Mouse (Mus musculus) stomach, embryonic 16.5 days (tissue): ENCODE results near the gene Gm10260. TPM values are rescaled to one million over a fixed set of nuclear protein-coding genes. Genes with fewer than 3 reads are reported as not detected.

ENCODE experiments used
- ATAC-seq: fragments of 200-750 bp; cut with Nextera tagmentation; 2 replicates; pipeline ENCODE4 v1.8.0; 2017; ENCODE audit warnings: moderate number of reproducible peaks, moderate TSS enrichment; ENCODE audit not compliant: insufficient read depth, low FRiP score
- H3K27ac ChIP-seq: fragments of 300-500 bp; sonication (generic); 2 replicates; pipeline ENCODE4 v1.5.1; 2014; ENCODE audit warnings: low read length
- H3K27me3 ChIP-seq: fragments of 300-500 bp; sonication (generic); 2 replicates; pipeline ENCODE4 v1.6.1; 2014; ENCODE audit warnings: low read length, control low read depth, mixed read lengths; ENCODE audit not compliant: control insufficient read depth, insufficient read depth
- H3K36me3 ChIP-seq: fragments of 300-500 bp; sonication (generic); 2 replicates; pipeline ENCODE4 v1.6.1; 2014; ENCODE audit warnings: low read length; ENCODE audit not compliant: control insufficient read depth, insufficient read depth
- H3K4me1 ChIP-seq: fragments of 300-500 bp; sonication (generic); 2 replicates; pipeline ENCODE4 v1.6.1; 2014; ENCODE audit warnings: low read length, control low read depth, mixed read lengths; ENCODE audit not compliant: control insufficient read depth, insufficient read depth
- H3K4me2 ChIP-seq: fragments of 300-500 bp; sonication (generic); 2 replicates; pipeline ENCODE4 v1.6.1; 2014; ENCODE audit warnings: low read depth, low read length, mixed read lengths
- H3K4me3 ChIP-seq: fragments of 300-500 bp; sonication (generic); replicated peaks from 2 replicates; pipeline ENCODE4 v1.5.1; 2014; ENCODE audit warnings: mild to moderate bottlenecking, low read length
- H3K9ac ChIP-seq: fragments of 300-500 bp; sonication (generic); 2 replicates; pipeline ENCODE4 v1.6.1; 2014; ENCODE audit warnings: low read length
- H3K9me3 ChIP-seq: fragments of 300-500 bp; sonication (generic); replicated peaks from 2 replicates; pipeline ENCODE4 v1.6.1; 2016; ENCODE audit warnings: low read length, control low read depth; ENCODE audit not compliant: control insufficient read depth
- WGBS: fragments of 180-500 bp; shearing (Covaris S2); extraction: QIAGEN DNeasy Blood & Tissue Kit; methylation state at CpG from one replicate; pipeline ENCODE4 v1.1.7; 2014; 5-methylcytosine and 5-hydroxymethylcytosine counted together
- polyA plus RNA-seq: library from polyadenylated mRNA; unstranded; fragments of >200 nt; fragmentation: Nextera tagmentation; extraction: Ambion mirVana; gene quantifications from 2 replicates; pipeline ENCODE4 v1.2.1, GENCODE M21; 2015

Gm10260 gene
- 10.1 and 24.0 TPM in 2 replicates for polyA plus RNA-seq

- WGBS: 97% methylated on average over 10 of the region's 11 CpGs
- no peak for ATAC-seq
Observed at GRCm38 (mm10) chr13:97760532-97760931, at the start of gene Gm10260. Gene Gm10260, minus strand, starts transcription at chr13:97760632.

GRCm38 (mm10) chr13:97809828-97810227, 49.4 kb upstream of the Gm10260 start:
- H3K9ac ChIP-seq: no peak overlapping the region
- no peak for ATAC-seq
- H3K9me3 ChIP-seq: no peaks in the 10 kb centered on the region
- H3K4me1 ChIP-seq: no peaks in the 10 kb centered on the region
- WGBS: 72% methylated on average over 4 of the region's 4 CpGs
- H3K4me3 ChIP-seq: no peak overlapping the region
- H3K36me3 ChIP-seq: no peaks in the 10 kb centered on the region
- H3K27me3 ChIP-seq: no peaks in the 10 kb centered on the region
- no peak overlapping the region for H3K4me2 ChIP-seq
- no peak overlapping the region for H3K27ac ChIP-seq

More at GRCm38 (mm10) chr13:97760532-97760931, at the start of gene Gm10260:
- no peaks in the 10 kb centered on the region for H3K36me3 ChIP-seq
- no peak within 1 kb of the TSS for H3K9ac ChIP-seq
- H3K27me3 ChIP-seq: no peaks in the 10 kb centered on the region
- H3K4me2 ChIP-seq: no peak within 1 kb of the TSS
- H3K27ac ChIP-seq: no peak within 1 kb of the TSS
- H3K9me3 ChIP-seq: no peaks in the 10 kb centered on the region
- no peak within 1 kb of the TSS for H3K4me3 ChIP-seq
- H3K4me1 ChIP-seq: peaks cover 4% of the 10 kb centered on the region; the same call in 1 of the 2 replicates

GRCm38 (mm10) chr13:97805907-97806306, 45.5 kb upstream of the Gm10260 start:
- no peaks in the 10 kb centered on the region for H3K27me3 ChIP-seq
- H3K4me1 ChIP-seq: no peaks in the 10 kb centered on the region
- no peaks in the 10 kb centered on the region for H3K36me3 ChIP-seq
- no peak overlapping the region for H3K4me3 ChIP-seq
- ATAC-seq: no peak
- WGBS: 86% methylated on average over 9 of the region's 9 CpGs
- H3K4me2 ChIP-seq: no peak overlapping the region
- no peak overlapping the region for H3K27ac ChIP-seq
- no peak overlapping the region for H3K9ac ChIP-seq
- no peaks in the 10 kb centered on the region for H3K9me3 ChIP-seq

- WGBS: 59% methylated on average over 4 of the region's 4 CpGs
- Histone ChIP-seq H3K9me3 (no peaks in the 10 kb centered on the region), H3K4me2 (no peak overlapping the region), H3K9ac (no peak overlapping the region), H3K4me3 (no peak overlapping the region), H3K4me1 (no peaks in the 10 kb centered on the region), H3K36me3 (no peaks in the 10 kb centered on the region), H3K27ac (no peak overlapping the region), H3K27me3 (no peaks in the 10 kb centered on the region)
- ATAC-seq: no peak
Observed at GRCm38 (mm10) chr13:97802386-97802785, 42.0 kb upstream of the Gm10260 start.

- Histone ChIP-seq H3K4me3 (no peak overlapping the region), H3K4me1 (no peaks in the 10 kb centered on the region), H3K36me3 (no peaks in the 10 kb centered on the region), H3K4me2 (no peak overlapping the region), H3K9ac (no peak overlapping the region), H3K9me3 (no peaks in the 10 kb centered on the region), H3K27me3 (no peaks in the 10 kb centered on the region), H3K27ac (no peak overlapping the region)
- ATAC-seq: no peak
- WGBS: 66% methylated on average over 5 of the region's 5 CpGs
Observed at GRCm38 (mm10) chr13:97797462-97797861, 37.0 kb upstream of the Gm10260 start.

GRCm38 (mm10) chr13:97794780-97795179, 34.3 kb upstream of the Gm10260 start:
- no peak overlapping the region for H3K27ac ChIP-seq
- ATAC-seq: no peak
- WGBS: 48% methylated on average over 1 of the region's 1 CpGs
- no peaks in the 10 kb centered on the region for H3K9me3 ChIP-seq
- H3K4me2 ChIP-seq: no peak overlapping the region
- no peak overlapping the region for H3K4me3 ChIP-seq
- no peak overlapping the region for H3K9ac ChIP-seq
- no peaks in the 10 kb centered on the region for H3K36me3 ChIP-seq
- H3K27me3 ChIP-seq: no peaks in the 10 kb centered on the region
- no peaks in the 10 kb centered on the region for H3K4me1 ChIP-seq

GRCm38 (mm10) chr13:97793932-97794331, 33.5 kb upstream of the Gm10260 start:
- Histone ChIP-seq H3K36me3 (no peaks in the 10 kb centered on the region), H3K9ac (no peak overlapping the region), H3K4me3 (no peak overlapping the region), H3K27ac (no peak overlapping the region), H3K27me3 (no peaks in the 10 kb centered on the region), H3K9me3 (no peaks in the 10 kb centered on the region), H3K4me1 (no peaks in the 10 kb centered on the region), H3K4me2 (no peak overlapping the region)
- WGBS: 50% methylated on average over 1 of the region's 1 CpGs
- ATAC-seq: no peak

- ATAC-seq: no peak
- WGBS: 63% methylated on average over 6 of the region's 6 CpGs
- H3K36me3 ChIP-seq: no peaks in the 10 kb centered on the region
- H3K27ac ChIP-seq: no peak overlapping the region
- H3K4me1 ChIP-seq: no peaks in the 10 kb centered on the region
- no peaks in the 10 kb centered on the region for H3K9me3 ChIP-seq
- H3K27me3 ChIP-seq: no peaks in the 10 kb centered on the region
- H3K4me2 ChIP-seq: no peak overlapping the region
- H3K9ac ChIP-seq: no peak overlapping the region
- H3K4me3 ChIP-seq: no peak overlapping the region
Observed at GRCm38 (mm10) chr13:97791664-97792063, 31.2 kb upstream of the Gm10260 start.

GRCm38 (mm10) chr13:97789782-97790450, 29.5 kb upstream of the Gm10260 start:
- 70% methylated on average over 12 of the region's 12 CpGs for WGBS
- no peak overlapping the region for H3K9ac ChIP-seq
- H3K9me3 ChIP-seq: no peaks in the 10 kb centered on the region

More at GRCm38 (mm10) chr13:97789782-97790450, 29.5 kb upstream of the Gm10260 start:
- ATAC-seq: no peak
- no peak overlapping the region for H3K4me3 ChIP-seq
- H3K4me1 ChIP-seq: no peaks in the 10 kb centered on the region
- no peak overlapping the region for H3K27ac ChIP-seq
- H3K4me2 ChIP-seq: no peak overlapping the region
- no peaks in the 10 kb centered on the region for H3K36me3 ChIP-seq
- H3K27me3 ChIP-seq: no peaks in the 10 kb centered on the region
